In genomic region chr10:21482659-21483058, GRCm38 (mm10) we compare ENCODE assay signal across 15 mouse cellular contexts.
"Had no signal": no experiment of that assay in that cellular context is flagged by ENCODE, and none has a peak within 500 bp of the region (broad histone marks: within the 10 kb centered on the region; RNA-seq: fewer than 3 reads in every experiment).

No protein-coding gene starts in this region.

- H3K4me2 ChIP-seq: limb, embryonic 13.5 days; midbrain, embryonic 12.5 days; neural tube, embryonic 13.5 days; stomach, embryonic 15.5 days had no signal

- DNase-seq: layer of hippocampus, adult 9-11 months; layer of hippocampus, postnatal 36 days; left cerebral cortex, postnatal 4 days; lung, adult 18-20 months; right cerebral cortex, postnatal 14 days; thymus, adult 2 months; thymus, postnatal 36 days had no signal

- H3K27ac ChIP-seq: limb, embryonic 13.5 days; liver, embryonic 14.5 days; midbrain, embryonic 12.5 days; neural tube, embryonic 13.5 days; stomach, embryonic 15.5 days had no signal

- H3K4me3 ChIP-seq: limb, embryonic 13.5 days; midbrain, embryonic 12.5 days; neural tube, embryonic 13.5 days; stomach, embryonic 15.5 days had no signal

- ATAC-seq: inflammation-experienced regulatory T-cells, adult 6 months; intestine, postnatal 0 days; midbrain, embryonic 16.5 days had no signal

- H3K9ac ChIP-seq: limb, embryonic 13.5 days; liver, embryonic 14.5 days; midbrain, embryonic 12.5 days; neural tube, embryonic 13.5 days; stomach, embryonic 15.5 days had no signal

- H3K9me3 ChIP-seq: stomach, embryonic 15.5 days had no signal

- H3K36me3 ChIP-seq: limb, embryonic 13.5 days; midbrain, embryonic 12.5 days; neural tube, embryonic 13.5 days; stomach, embryonic 15.5 days had no signal

- H3K27me3 ChIP-seq: limb, embryonic 13.5 days; midbrain, embryonic 12.5 days; neural tube, embryonic 13.5 days; stomach, embryonic 15.5 days had no signal
